Mouse (Mus musculus) CD4-positive, CD25-positive, alpha-beta regulatory T cell, adult 9 weeks (primary cell): ENCODE data around the gene Gnl2. TPM values are rescaled to one million over a fixed set of nuclear protein-coding genes. Genes with fewer than 3 reads are reported as not detected.

Experiments used
- polyA plus RNA-seq: library from polyadenylated mRNA; unstranded; fragments of 100-300 nt; shearing (Covaris generic); gene quantifications from one replicate; pipeline ENCODE4 v1.2.1, GENCODE M21; 2017

Gnl2 gene
- polyA plus RNA-seq: 104 TPM

DNA sequence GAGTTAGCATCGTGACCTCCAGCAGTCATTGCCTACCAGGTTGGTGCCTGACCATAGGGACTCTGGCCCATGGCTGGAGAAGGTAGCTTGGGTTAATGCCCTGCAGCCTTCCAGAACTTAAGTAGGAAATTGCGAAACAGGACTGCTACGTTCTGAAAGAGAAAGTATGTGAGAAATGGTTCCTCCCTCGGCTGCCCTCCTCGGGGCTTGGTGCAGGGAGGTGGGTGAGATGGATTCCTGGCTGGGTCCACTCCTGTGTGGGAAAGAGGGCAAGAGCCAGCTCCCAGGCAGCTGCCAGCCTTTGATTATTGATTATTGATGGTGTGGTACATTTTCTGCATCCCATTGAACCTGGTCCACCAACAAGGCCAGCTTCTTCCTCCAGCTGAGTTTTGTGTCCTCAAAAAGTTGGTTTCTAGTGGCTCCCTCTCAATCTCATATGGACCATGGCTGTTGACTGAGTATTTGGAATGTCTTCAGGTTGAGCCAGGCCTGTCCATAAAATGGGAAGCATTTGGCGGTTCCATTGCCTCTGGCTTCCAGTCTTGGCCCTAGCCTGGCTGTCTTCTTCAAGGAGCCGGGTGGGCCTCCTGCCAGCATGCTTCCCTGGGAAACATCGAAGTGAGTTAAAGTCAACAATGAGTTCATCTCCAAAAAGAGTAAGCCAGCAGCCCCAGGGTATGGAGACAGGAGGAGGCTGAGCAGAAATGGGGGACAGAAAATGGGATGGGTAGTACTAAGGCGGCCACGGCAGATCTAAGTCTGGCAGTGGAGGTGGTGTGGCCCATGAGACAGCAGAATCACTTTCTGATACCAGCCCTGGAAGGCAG is at the start of gene Gnl2:
Gene Gnl2 (plus strand): TSS at position 780 of the 830 bp plus-strand sequence.

DNA sequence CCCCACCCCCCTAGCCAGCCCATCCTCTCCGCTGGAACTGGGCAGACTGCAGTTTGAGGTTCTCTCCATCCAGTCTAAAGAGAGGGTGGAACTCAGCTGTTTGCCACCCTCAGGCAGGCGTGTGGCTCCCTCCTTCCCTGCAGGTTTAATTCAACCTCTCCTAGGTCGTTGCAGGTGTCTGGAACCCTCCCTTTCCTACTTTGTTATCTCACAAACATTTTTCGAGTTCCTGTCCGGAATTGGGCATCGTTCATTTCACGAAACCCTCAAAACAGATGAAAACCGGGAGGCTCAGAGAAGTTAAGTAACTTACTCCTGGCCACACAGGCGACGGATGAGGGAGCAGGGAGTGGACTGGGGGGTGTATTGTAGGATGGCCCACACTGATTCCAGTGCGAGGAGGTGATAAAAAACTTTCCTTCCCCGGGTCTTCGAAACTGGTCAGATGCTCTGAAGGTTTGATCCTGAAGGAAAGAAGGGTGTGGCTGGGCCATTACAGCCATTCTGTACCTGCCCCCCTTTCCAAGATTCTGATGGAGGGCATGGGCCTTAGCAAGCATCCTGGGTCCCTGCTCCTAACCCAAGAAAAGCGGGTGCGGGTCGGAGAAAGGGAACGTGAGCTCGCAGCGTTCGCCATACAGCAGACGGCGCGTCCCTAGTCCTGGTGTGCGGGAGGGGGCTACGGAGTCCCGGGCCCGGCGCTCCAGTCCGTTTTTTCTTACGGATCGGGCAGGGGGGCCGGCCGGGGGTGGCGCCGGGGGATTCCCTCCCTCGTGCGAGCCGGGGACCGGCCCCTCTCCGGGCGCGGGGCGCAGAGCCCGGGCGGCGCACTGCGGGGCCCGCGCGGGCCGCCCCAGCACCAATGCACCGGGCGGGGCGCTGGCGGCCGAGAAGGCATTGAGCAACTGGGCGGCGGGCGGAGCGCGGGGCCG is 30.4 kb upstream of the Gnl2 start, which contains the start of gene Rspo1:
Gene Rspo1 (plus strand): TSS at position 760 of the 932 bp plus-strand sequence.

DNA sequence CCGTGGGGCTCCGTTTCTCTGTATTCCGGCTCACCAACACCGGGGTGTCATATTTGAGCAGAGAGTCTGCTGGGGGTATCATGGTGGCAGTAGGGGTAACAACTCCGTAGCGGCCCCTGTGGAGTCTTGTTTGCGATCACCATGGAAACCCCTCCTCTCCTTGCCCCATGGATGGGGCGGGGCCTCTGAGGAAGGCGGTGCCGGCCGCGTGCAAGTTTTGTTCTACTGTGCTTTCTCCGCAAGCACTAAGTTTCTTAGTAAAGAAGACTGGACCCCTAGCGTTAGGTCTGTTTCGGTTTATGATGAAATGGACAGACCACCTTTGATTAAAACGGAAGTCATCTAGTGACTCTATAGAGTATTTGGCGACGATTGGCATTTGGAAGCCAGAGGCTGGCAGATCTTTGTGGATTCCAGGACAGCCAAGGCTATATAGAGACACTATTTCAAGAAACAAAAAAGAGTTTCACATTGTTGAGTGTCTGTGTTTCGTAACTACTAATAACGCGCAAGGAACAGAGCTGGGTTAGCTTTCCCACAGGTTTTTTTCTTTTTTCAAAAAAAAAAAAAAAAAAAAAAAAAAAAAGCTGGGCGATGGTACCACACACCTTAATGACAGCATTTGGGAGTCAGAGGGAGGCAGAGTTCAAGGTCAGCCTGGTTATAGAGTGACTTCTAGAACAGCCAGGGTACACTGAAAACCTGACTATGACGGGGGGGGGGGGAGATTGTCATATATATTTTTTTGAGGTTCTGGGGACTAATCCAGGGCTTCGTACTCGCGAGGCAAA is 49.3 kb downstream of the Gnl2 start, which contains the start of gene Dnali1:
Gene Dnali1 (minus strand): TSS at position 187 of the 791 bp plus-strand sequence.

DNA sequence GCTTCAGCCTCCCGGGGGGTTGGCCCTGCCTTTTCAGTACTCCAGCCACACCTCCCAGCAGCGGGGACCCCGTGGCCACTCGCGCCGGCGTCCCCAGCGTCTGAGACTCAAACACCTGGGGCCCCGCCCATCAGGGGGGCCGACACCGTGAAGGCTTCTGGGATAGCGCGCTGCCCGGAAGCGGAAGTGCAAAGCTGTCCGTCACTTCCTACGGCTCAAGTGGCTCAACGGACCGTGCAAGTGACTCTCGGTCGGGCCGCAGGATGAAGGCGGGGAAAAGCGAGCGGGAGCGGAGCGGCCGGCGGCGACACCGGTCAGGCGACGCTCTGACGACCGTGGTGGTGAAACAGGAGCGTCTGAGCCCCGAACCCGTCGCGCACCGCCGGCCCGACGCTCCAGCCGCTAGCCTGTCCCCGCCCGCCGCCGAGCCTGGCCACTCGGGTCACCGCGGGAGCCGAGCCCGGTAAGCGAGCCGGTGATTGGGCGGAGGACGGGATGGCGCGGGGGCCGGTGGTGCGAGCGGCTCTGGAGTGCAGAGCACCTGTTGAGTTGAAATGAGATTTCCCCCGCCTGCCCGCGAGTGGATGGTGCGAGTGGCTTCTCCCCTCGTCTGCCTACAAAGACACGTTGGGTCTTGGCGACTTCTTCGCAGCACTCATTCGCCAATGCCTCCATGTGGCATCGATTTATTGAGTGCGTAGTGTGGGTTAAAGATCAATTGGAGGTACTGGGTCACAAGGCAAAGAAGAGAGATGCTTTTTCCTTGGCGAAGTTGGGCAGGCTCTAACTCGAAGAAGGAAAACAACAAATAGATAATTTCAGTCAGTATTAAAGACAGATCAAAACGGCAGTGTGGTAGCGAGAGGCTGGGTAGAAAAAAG is 50.3 kb downstream of the Gnl2 start, which contains the start of gene Snip1:
Gene Snip1 (plus strand): TSS at position 183 of the 881 bp plus-strand sequence.

DNA sequence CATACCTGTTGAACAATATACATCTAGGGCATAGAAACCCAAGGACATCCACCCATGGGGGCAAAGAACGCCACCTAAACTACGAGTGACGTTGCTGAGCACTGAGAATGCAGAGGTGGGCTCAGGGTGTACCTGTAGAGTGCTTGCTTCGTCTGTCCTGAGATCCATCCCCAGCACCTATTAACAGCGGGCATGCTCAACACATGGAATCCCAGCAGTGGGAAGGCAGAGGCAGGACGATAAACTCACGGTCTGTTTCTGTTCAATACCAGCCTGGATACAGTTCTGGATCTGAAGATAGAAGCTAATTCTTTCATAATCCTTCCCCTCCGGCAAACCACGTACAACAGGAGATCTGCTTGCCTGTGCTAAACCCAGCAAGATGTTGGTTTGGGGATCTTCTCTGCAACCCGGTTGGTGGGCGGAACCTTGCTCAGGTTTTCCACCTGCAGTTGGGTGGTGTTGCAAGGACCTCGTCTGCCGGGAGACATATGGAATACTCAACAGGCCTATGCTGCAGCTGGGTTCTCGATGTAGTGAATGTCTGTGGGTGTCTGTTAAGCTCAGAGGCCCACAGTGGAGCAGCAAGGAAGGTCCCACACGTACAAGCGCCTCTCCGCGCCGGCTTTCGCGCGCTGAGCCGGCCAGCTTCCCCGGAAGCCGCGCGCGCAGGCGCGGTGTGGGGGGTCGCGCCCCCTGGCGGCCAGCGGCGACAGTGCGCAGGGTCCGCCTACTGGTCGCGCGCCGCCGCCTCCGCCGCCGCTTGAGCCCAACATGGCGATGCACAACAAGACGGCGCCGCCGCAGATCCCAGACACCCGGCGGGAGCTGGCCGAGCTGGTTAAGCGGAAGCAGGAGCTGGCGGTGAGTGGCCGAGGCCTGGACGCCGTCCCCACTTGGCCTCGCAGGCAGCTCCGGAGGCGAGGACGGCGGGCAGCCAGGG is 68.3 kb downstream of the Gnl2 start, which contains the start of gene Meaf6:
Gene Meaf6 (plus strand): TSS at position 732 of the 943 bp plus-strand sequence.

Other genes starting within 250 kb of the Gnl2 start
- 26.5 TPM for gene Mtf1, start 214.5 kb upstream of the Gnl2 start, polyA plus RNA-seq
- gene Yrdc, start 165.9 kb upstream of the Gnl2 start, polyA plus RNA-seq: 2.3 TPM
- 4.4 TPM for gene 1110065P20Rik, start 165.4 kb upstream of the Gnl2 start, polyA plus RNA-seq
- 0.24 TPM for gene Maneal, start 154.4 kb upstream of the Gnl2 start, polyA plus RNA-seq
- not detected for gene Epha10, start 135.7 kb upstream of the Gnl2 start, polyA plus RNA-seq
- 19.3 TPM for gene 9930104L06Rik, start 79.5 kb upstream of the Gnl2 start, polyA plus RNA-seq
- gene Cdca8, start 77.3 kb upstream of the Gnl2 start, polyA plus RNA-seq: 11.3 TPM
- gene Rspo1, start 30.2 kb upstream of the Gnl2 start, polyA plus RNA-seq: not detected
- gene Dnali1, start 49.1 kb downstream of the Gnl2 start, polyA plus RNA-seq: not detected
- gene Snip1, start 50.1 kb downstream of the Gnl2 start, polyA plus RNA-seq: 10.7 TPM
- gene Meaf6, start 68.5 kb downstream of the Gnl2 start, polyA plus RNA-seq: 55.0 TPM
- gene Zc3h12a, start 111.3 kb downstream of the Gnl2 start, polyA plus RNA-seq: 31.2 TPM